Mouse (Mus musculus) heart, embryonic 11.5 days (tissue): Measurements from ENCODE around the gene Lmbr1l. TPM values are rescaled to one million over a fixed set of nuclear protein-coding genes. Genes with fewer than 3 reads are reported as not detected.

Source experiments
- ATAC-seq: fragments of 200-750 bp; cut with Nextera tagmentation; replicated peaks from 2 replicates; pipeline ENCODE4 v1.8.0; 2017; ENCODE audit warnings: moderate library complexity; ENCODE audit not compliant: insufficient number of reproducible peaks, low FRiP score, low TSS enrichment
- H3K27ac ChIP-seq: fragments of 300-500 bp; sonication (generic); 2 replicates; pipeline ENCODE4 v1.5.1; 2014; ENCODE audit warnings: mild to moderate bottlenecking, low read depth, low read length
- H3K27me3 ChIP-seq: fragments of 300-500 bp; sonication (generic); 2 replicates; pipeline ENCODE4 v1.6.1; 2014; ENCODE audit warnings: mild to moderate bottlenecking, low read length, mixed read lengths; ENCODE audit not compliant: control insufficient read depth, insufficient read depth
- H3K36me3 ChIP-seq: fragments of 300-500 bp; sonication (generic); 2 replicates; pipeline ENCODE4 v1.6.1; 2014; ENCODE audit warnings: mild to moderate bottlenecking, low read length, moderate library complexity, mixed read lengths; ENCODE audit not compliant: control insufficient read depth, insufficient read depth
- H3K4me1 ChIP-seq: fragments of 300-500 bp; sonication (generic); 2 replicates; pipeline ENCODE4 v1.6.1; 2014; ENCODE audit warnings: low read length; ENCODE audit not compliant: control insufficient read depth, insufficient read depth
- H3K4me2 ChIP-seq: fragments of 300-500 bp; sonication (generic); 2 replicates; pipeline ENCODE4 v1.6.1; 2014; ENCODE audit warnings: mild to moderate bottlenecking, moderate library complexity
- H3K4me3 ChIP-seq: fragments of 300-500 bp; sonication (generic); 2 replicates; pipeline ENCODE4 v1.5.1; 2014; ENCODE audit warnings: low read depth, low read length
- H3K9ac ChIP-seq: fragments of 300-500 bp; sonication (generic); 2 replicates; pipeline ENCODE4 v1.6.1; 2014; ENCODE audit warnings: mild to moderate bottlenecking, low read depth, low read length, moderate library complexity
- H3K9me3 ChIP-seq: fragments of 300-500 bp; sonication (generic); replicated peaks from 2 replicates; pipeline ENCODE4 v1.6.1; 2016; ENCODE audit warnings: low read length; ENCODE audit not compliant: control insufficient read depth
- WGBS: fragments of 180-500 bp; shearing (Covaris S2); extraction: QIAGEN DNeasy Blood & Tissue Kit; methylation state at CpG from one replicate; pipeline ENCODE4 v1.1.7; 2014; ENCODE audit not compliant: insufficient replicate concordance; 5-methylcytosine and 5-hydroxymethylcytosine counted together
- polyA plus RNA-seq: library from polyadenylated mRNA; unstranded; fragments of >200 nt; fragmentation: Nextera tagmentation; extraction: Ambion mirVana; gene quantifications from 2 replicates; pipeline ENCODE4 v1.2.1, GENCODE M21; 2014

The Lmbr1l gene
- polyA plus RNA-seq, 1 experiment from 2014 or later: 5.7 TPM

DNA sequence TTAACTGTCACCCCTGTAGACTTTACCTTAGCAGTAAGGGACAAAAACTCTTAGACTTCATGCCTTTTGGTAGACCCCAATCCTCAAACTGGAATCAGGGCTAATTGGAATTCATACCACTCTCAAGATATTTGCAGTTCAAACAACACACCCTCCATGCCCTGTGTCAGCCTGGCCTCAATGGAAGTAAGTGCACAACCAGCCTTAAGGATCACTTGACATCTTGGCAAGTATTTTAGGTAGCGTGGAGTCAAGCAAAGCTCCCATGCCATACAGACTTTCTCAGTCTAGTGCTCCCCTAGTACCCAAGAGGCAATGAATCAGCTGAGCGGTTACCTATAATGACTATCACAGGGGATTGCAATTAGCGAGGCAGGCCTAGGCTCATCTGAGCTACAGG is 13.0 kb upstream of the Lmbr1l start:
- no peaks in the 10 kb centered on the region for H3K9me3 ChIP-seq
- H3K4me3 ChIP-seq: no peak overlapping the region
- no peak overlapping the region for H3K9ac ChIP-seq
- peaks cover 9% of the 10 kb centered on the region; the same call in 1 of the 2 replicates for H3K4me1 ChIP-seq
- H3K27ac ChIP-seq: no peak overlapping the region
- no peak overlapping the region for H3K4me2 ChIP-seq
- WGBS: 86% methylated on average over 3 of the region's 3 CpGs
- no peak for ATAC-seq
- H3K36me3 ChIP-seq: no peaks in the 10 kb centered on the region; the same call in 1 of the 2 replicates
- H3K27me3 ChIP-seq: no peaks in the 10 kb centered on the region

DNA sequence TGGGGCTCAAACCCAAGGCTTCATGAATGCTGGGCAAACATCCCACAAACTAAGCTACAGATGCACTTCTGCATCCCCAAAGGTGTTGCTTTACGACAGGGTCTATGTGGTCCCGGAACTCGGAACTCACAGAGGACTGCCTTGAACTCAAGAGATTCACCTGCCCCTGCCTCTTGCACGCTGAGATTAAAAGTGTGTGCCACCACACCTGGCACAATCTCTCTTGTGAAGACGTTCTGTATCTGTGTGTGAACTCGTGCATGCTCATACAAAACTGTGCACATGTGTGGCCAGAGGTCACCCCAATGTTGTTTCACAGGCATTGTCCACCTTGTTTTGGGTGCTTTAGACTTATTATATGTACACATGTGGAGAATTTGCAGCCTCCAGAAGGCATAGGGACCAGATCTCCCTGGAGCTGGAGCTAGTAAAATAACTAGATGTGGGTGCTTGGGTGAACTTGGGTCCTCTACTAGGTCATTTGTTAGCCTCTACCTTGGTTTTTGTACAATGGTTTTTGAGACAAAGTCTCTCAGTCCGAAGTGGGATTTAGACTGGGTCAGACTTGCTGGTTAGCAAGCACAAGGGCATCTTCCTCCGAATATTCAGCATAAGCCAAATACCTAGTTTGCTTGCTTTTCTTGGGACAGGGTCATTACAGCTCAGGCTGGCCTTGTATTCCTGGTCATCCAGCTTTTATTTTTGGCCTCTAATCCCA is 12.1 kb upstream of the Lmbr1l start:
- H3K4me2 ChIP-seq: no peak overlapping the region
- 48% methylated on average over 8 of the region's 8 CpGs for WGBS
- H3K4me3 ChIP-seq: no peak overlapping the region
- no peak for ATAC-seq
- H3K36me3 ChIP-seq: no peaks in the 10 kb centered on the region; the same call in 1 of the 2 replicates
- no peaks in the 10 kb centered on the region for H3K27me3 ChIP-seq
- no peak overlapping the region for H3K27ac ChIP-seq
- no peaks in the 10 kb centered on the region for H3K9me3 ChIP-seq
- no peak overlapping the region for H3K9ac ChIP-seq
- peaks cover 1% of the 10 kb centered on the region; the same call in 1 of the 2 replicates for H3K4me1 ChIP-seq

DNA sequence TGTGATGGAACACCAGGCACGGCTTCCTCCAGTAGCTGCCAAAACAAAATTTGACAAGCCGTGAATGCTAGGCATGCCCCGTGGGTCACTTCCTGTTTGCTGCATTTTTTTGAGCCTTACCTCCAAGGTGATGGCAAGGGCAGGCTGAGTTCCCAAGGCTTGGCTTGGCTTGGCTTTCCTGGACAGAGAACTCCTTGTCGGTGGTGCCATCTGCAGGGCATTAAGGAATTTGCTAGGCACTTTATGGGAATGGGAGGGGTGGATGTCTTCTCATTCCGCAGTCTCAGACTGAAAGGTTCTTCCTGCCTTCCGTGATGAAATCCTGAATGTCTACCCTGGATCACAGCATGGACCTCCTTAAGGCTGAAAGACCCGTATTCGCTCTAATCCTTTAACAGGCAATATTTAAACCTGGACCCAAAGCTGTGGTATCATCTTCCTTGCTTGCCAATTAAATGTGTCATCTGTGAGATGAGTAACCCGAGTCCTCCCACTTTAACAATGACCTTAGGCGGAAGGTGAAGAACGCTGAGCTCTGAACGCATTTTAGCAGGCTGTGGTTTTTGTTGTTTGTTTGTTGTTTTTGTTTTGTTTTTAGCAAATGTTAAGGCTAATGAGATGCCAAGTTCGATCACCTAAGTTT is 10.7 kb upstream of the Lmbr1l start:
- H3K4me3 ChIP-seq: no peak overlapping the region
- 14% methylated on average over 13 of the region's 13 CpGs for WGBS
- peak; percentile 55; the same call in 1 of the 2 replicates for ATAC-seq
- no peak overlapping the region for H3K9ac ChIP-seq
- no peaks in the 10 kb centered on the region for H3K27me3 ChIP-seq
- H3K27ac ChIP-seq: peak overlapping the region; percentile 42; the same call in 1 of the 2 replicates
- no peaks in the 10 kb centered on the region for H3K4me1 ChIP-seq
- no peak overlapping the region for H3K4me2 ChIP-seq
- H3K36me3 ChIP-seq: no peaks in the 10 kb centered on the region; the same call in 1 of the 2 replicates
- H3K9me3 ChIP-seq: no peaks in the 10 kb centered on the region

DNA sequence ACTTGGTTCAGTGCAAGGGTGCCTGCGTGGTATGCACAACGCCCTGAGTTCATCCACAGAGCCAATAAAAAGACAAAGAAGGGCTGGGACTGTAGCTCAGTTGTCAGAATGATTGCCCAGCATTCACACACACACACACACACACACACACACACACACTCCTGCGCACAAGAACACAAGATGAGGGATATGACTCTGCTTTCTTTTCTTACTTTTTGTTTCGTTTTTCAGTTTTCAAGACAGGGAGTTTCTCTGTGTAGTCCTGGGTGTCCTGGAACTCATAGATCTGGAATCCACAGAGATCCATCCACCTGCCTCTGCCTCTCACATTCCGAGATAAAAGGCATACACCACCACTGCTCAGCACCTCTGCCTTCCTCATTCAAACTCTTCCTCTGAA is 9.5 kb upstream of the Lmbr1l start:
- 83% methylated on average over 5 of the region's 5 CpGs for WGBS
- Histone ChIP-seq H3K4me3 (no peak overlapping the region), H3K36me3 (no peaks in the 10 kb centered on the region), H3K4me1 (no peaks in the 10 kb centered on the region), H3K27me3 (no peaks in the 10 kb centered on the region), H3K9ac (no peak overlapping the region), H3K4me2 (no peak overlapping the region), H3K27ac (no peak overlapping the region), H3K9me3 (no peaks in the 10 kb centered on the region)
- ATAC-seq: no peak

DNA sequence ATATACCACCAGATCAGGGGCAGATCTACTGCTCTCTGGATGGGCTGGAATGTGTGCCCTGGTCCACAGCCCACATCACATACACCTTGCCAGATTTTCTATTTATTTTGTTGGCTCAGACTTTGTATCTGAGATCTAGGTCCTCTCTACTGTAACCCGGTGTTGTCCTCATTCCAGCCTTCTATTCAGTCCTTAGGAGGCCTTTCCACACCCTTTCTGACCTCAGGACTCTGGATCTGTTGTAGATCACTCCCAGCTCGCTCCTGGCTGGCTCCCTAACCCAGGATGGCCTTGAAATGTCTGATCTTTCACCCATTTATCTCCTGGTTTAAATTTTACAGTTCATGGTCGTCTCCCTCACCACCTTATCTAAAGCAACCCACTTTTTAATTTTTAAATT is 6.7 kb upstream of the Lmbr1l start:
- Histone ChIP-seq H3K27ac (no peak overlapping the region), H3K27me3 (no peaks in the 10 kb centered on the region), H3K9ac (no peak overlapping the region), H3K36me3 (no peaks in the 10 kb centered on the region), H3K4me3 (no peak overlapping the region), H3K4me1 (no peaks in the 10 kb centered on the region), H3K4me2 (no peak overlapping the region), H3K9me3 (no peaks in the 10 kb centered on the region)
- WGBS: 66% methylated on average over 3 of the region's 3 CpGs
- ATAC-seq: no peak

DNA sequence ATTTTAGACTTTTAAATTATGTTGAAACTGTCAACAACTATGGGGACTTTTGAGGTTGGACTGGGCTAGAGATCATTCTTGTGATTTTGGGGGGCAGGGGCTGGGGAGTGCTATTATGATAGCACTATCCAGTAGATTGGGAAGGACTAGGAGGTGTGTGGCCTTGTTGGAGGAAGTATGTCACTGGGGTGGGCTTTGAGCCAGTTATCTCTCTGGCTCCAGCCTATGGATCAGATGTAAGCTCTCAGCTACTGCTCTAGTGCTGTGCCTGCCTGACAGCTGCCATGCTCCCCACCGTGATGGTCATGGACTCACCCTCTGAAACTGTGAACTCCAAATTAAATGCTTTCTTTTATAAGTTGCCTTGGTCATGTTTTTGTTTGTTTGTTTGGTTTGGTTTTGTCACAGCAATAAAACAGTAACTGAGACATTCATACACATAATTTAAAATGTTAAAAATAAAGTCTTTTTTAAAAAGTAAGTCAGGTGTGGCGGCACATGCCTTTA is 5.1 kb upstream of the Lmbr1l start:
- H3K27ac ChIP-seq: no peak overlapping the region
- H3K9me3 ChIP-seq: no peaks in the 10 kb centered on the region
- H3K9ac ChIP-seq: no peak overlapping the region
- no peaks in the 10 kb centered on the region for H3K36me3 ChIP-seq
- no peak overlapping the region for H3K4me3 ChIP-seq
- no peaks in the 10 kb centered on the region for H3K4me1 ChIP-seq
- no peaks in the 10 kb centered on the region for H3K27me3 ChIP-seq
- H3K4me2 ChIP-seq: no peak overlapping the region
- ATAC-seq: no peak
- 76% methylated on average over 2 of the region's 2 CpGs for whole genome bisulfite sequencing

DNA sequence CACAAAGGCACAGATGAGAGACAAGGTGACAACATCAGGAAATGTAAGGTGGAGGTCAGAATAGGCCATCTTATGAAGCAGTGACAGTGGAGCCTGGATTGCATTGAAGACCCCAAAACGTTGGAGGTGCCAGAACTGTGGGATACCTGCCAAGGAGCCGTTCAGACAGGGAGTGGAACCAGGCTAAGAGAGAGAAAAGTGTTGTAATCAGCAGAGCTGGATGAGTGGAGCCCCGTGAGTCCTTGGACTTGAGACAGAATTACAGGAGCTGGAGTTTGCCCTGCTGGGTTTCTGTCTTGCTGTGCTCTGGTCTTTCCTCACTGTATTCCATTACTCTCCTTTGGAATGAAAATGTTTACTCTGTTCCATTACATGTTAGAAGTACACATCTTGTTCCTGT is 4.5 kb upstream of the Lmbr1l start:
- H3K27ac ChIP-seq: no peak overlapping the region
- H3K9ac ChIP-seq: no peak overlapping the region
- no peaks in the 10 kb centered on the region for H3K27me3 ChIP-seq
- H3K4me2 ChIP-seq: no peak overlapping the region
- H3K4me1 ChIP-seq: no peaks in the 10 kb centered on the region
- no peaks in the 10 kb centered on the region for H3K9me3 ChIP-seq
- 50% methylated on average over 3 of the region's 3 CpGs for WGBS
- no peaks in the 10 kb centered on the region for H3K36me3 ChIP-seq
- no peak for ATAC-seq
- no peak overlapping the region for H3K4me3 ChIP-seq

DNA sequence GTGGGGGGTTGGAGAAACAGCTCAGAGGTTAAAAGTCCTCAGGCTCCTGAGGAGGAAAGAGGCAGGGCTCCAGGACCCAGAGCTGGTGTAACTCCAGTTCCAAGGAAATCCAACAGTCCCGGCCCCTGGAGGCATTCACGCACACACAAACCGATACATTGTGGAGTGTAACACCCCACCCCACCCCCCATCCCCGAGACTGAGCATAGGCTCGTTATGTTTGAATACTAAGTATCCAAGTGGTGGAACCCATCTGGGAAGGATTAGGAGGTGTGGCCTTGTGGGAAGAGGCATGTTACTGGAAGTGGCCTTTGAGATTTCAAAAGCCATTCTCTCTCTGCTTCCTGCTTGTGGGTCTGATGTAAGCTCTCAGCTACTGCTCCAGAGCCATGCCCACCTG is 3.5 kb upstream of the Lmbr1l start:
- H3K27ac ChIP-seq: no peak overlapping the region
- 76% methylated on average over 5 of the region's 5 CpGs for WGBS
- no peak for ATAC-seq
- no peaks in the 10 kb centered on the region for H3K36me3 ChIP-seq
- H3K4me3 ChIP-seq: no peak overlapping the region
- H3K9me3 ChIP-seq: no peaks in the 10 kb centered on the region
- no peaks in the 10 kb centered on the region for H3K27me3 ChIP-seq
- no peak overlapping the region for H3K4me2 ChIP-seq
- peaks cover 5% of the 10 kb centered on the region for H3K4me1 ChIP-seq
- H3K9ac ChIP-seq: no peak overlapping the region
